Mouse (Mus musculus): ENCODE results near the gene Pknox2.

The Pknox2 gene

DNA sequence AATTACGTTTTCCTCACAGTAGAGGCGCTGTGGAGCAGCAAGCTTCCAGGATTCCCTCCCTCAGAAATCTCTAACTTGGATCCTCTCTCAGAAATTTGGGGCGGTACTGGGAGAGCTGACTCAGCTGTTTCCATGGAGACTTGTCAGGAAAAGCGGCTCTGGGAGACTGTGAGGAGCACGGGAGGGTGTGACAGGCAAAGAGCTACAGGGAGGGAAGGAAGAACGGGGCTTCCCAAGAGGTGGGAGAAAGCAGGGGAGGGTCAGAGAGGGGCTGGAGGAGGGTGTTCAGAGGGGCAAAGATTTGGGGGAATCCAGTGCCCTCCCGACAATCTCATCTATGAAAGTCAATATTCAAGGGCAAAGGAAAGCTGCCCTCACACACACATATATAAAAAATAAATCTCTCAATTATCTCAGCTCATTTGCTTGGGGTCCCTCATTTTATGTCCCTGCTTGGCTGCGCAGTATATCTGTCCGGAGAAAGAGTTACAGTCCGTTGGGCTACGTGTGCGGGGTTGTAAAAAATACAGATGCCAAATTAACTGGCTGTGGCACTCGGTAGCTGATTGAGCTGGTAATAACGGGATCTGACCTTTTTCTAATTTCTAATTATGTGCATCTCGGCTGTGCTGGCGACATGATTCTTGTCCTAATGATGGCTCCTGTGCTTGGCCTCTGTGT lies 213.3 kb downstream of the Pknox2 start:
- no peak for DNase-seq (ENCODE audit: low spot score)

DNA sequence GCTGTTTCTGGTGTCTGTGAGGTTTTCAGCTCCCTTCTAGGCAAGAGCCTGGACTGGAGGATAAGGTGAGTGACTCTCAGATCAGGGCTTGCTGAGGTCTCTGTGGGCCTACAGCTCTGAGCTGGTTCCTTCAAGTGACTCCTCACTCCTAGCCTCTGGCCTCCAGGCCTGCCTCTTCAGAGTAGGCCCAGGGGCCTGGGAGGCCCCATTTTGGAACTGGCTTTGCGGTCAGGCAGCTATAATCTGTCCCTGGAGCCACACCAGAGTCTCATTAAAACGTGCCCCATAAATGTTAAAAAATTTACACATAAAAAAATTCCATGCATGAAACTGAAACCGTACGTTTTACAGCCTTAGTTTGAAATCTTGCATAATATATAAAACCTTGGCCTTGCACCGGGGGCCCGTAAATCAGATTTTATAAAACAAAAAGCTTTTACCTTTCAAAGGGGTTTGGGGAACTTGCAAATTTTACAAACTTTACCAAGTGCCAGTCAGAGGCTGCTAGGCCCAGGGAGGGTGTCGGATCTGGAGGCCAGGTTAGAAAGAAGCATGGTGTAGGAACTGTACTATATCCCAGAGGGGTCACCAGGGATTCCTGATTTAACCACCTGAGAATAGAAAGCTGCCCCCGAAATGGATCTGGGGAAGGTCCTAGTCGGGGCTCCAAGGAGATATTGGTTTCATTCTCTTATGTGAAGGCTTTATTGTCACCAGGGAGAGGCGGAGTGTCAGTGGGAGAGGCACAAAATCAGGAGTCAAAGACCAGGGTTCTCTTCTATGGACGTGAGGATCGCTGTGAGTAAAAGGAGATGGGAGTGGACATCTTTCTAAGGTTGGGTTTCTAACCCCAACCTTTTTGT lies 214.0 kb downstream of the Pknox2 start:
- DNase-seq (ENCODE audit: low spot score) = no peak

DNA sequence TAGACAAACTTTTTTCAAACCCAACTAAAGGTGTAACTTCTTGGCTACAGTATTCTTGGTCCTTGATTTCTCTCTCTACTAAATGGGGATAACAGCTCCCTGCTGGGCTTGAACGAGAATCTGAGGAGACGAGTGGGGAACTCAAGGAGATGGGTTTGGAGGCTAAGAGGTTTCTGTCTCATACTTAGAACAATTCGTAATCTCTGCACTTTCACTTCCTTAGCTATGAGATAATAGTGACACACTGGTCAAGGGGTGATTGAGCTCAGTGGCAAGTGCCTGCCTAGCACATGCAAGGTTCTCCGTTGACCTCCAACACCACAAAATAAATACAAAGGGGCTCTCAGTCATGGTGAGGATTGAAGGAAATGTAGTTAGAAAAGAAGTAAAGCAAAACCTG lies 215.6 kb downstream of the Pknox2 start:
- no peak for DNase-seq (ENCODE audit: low spot score)

DNA sequence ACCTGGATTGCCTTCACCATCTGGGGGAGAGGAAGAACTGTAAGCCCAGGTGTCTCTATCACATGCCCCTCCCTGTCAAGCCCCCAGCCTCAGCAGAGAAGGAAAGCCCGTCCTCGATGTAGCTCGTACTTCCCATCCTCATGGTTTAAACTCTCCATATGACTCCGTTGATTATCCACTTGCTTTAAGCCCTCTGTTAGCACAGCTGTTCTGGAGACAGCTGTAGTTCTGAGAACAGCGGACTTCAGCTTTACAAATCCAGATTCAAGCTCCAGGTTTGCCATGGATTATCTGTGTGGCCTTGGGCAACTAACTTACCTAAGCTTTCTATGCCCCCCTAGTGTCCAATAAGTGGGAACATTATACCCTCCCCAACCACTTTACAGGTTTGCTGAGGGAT lies 223.5 kb downstream of the Pknox2 start:
- DNase-seq (ENCODE audit: low spot score) = no peak

DNA sequence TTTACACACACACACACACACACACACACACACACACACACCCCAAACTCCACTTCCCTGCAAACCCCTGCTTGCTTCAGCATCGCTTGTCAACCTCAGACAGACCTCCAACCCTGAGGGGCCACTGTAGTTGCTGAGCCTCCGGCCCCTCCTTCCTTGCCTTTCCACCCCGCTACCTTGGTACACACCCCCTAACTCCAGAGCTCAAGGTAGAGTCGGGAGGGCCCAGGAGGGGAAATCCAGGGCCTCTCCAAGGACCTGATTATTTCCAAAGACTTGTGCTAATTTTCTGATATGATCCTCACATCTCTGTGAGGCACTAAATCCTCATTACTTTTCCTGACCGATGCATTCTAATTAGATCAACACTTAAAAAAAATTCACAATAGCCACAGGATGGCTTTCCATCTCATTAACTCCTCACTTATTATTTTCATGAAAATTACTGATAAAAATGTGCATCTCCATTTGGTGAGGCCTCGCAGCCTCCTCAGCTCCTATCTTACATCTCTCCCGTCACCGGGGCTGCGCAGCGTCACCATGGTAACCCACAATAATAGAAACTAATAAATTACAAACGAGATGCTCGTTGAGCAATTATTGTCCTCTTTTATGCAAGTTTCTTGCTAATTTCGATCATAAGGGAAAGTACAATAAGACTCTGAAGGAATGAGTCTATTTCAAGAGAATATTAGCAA lies 225.3 kb downstream of the Pknox2 start:
- DNase-seq (ENCODE audit: low spot score) = no peak

DNA sequence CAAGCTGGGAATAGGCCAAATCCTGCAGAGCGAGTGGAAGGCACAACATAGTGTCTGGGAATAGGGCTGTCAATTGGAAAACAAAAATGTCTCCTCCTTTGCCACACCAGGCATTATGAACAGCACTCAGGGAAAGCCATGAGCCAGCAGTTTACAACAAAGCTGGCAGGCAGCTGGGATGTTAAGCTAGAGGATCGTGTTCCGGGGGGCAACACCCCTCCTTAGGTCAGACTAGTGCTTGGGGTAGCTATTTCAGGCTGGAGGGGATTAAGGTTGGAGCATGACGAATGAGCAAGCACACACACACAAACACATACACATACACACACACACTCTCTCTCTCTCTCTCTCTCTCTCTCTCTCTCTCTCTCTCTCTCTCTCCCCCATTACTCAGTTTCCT lies 227.7 kb downstream of the Pknox2 start:
- DNase-seq (ENCODE audit: low spot score) = no peak

DNA sequence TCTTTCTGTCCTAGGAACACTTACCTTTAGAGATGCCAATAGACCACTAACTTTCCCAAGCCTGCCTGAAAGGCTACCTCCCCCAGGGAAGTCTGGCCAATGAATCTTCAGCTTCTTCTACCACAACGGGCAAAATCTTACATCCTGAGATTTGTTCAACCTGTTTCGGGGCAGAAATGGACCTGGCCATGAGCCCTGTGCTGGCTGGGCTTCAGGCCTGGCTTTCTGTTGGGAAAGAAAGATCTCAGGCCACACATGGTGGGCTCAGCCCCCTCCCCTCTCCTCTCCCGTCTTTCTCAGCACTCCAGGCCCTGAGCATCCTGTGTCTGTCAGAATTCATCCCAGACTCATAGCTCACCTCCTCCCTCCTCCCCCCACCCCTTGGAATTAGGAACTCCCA lies 228.6 kb downstream of the Pknox2 start:
- no peak for DNase-seq (ENCODE audit: low spot score)

DNA sequence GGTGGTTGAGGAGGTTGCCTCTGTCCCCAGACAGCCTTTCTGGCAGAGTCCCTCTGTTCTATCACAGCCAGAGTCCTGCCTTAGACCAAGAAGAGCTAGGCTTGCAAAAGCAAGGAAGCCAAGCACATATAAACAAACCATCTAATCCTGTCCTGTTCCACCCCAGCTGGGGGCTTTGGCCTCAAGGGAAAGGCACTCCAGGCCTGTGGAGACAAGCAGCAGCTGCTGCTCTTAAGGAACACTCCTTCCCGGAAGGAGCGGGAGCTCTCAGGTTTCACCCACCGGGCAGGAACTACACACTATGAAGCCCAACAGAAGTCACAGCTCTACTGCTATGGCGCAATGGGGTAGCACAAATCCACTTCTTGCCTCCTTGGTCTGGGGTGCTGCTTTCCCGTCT lies 230.3 kb downstream of the Pknox2 start:
- DNase-seq (ENCODE audit: low spot score) = no peak

DNA sequence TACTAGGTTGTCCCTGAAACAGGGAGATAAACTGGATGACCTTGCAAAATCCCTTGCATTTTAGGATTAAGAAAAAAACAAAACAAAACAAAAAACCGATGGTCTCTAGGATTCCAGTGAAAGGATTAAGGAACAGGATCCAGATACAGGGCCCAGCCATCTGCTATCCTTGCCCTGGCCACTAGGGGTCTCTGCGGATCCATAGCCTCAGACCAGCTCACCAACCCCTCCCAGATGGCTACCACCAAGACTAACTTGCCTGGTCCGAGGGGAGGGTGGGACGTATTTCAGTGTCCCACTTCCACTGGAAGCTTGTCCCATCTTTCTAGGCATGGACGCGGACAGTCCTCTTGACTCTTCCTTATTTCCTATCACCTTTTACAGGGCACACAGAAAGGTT lies 230.8 kb downstream of the Pknox2 start:
- peak; percentile 40 for DNase-seq (ENCODE audit: low spot score)

DNA sequence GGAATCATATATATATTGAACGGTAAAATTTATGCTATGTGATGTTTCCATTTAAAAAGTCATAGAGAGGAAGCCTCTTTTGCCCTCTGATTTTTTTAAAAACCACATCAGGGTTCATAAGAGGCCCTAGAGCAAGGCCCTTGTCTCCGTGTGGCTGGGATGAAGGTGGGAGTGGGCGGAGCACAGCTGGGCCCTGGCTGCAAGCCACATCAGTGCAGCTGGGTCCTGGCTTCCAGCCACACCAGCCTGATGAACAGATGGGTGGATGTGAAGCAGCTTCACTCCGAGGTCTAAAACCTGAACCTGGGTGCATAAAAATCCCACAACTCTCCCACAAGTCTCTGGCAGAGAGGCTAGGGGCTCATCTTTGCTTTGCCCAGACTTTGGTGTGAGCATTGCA lies 241.8 kb downstream of the Pknox2 start:
- no peak for DNase-seq (ENCODE audit: low spot score)

DNA sequence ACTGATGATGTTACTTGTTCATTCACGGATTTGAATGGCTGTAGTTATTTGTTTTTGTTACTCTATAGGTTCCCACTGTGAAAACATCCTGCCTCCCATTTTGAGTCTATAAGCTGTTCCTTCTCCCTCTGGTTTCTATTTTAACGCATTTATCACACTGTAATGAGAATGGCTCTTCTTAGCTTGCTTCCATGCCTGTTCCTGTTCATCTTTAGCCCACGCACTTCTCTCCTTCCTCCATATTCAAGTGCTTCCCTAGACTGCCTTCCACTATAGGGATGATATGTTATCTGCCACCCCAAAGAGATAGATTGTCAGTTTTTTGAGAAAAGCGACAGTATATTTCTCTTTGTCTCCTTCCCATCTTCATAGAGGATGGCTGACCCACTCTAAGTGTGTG lies 246.7 kb downstream of the Pknox2 start:
- DNase-seq (ENCODE audit: low spot score) = no peak

DNA sequence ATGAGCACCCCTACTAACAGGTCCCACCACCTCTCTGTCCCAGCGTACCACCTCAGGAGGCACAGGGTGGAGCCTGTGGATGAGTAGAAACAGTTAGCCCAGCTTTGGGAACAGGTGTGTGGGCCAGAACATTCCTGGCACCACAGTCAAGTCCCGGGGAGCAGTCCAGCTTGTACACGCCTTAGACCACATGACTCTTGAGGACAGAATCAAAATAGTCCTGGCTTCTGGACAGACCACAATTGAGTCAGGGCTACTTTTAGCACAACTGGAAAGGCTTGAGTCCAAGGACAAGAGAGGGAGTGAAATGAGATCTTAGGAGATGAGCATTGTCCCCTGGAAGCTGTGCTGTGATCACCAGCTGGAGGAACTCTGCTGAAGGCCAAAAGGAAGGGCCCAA lies 248.6 kb downstream of the Pknox2 start:
- DNase-seq (ENCODE audit: low spot score) = no peak

DNA sequence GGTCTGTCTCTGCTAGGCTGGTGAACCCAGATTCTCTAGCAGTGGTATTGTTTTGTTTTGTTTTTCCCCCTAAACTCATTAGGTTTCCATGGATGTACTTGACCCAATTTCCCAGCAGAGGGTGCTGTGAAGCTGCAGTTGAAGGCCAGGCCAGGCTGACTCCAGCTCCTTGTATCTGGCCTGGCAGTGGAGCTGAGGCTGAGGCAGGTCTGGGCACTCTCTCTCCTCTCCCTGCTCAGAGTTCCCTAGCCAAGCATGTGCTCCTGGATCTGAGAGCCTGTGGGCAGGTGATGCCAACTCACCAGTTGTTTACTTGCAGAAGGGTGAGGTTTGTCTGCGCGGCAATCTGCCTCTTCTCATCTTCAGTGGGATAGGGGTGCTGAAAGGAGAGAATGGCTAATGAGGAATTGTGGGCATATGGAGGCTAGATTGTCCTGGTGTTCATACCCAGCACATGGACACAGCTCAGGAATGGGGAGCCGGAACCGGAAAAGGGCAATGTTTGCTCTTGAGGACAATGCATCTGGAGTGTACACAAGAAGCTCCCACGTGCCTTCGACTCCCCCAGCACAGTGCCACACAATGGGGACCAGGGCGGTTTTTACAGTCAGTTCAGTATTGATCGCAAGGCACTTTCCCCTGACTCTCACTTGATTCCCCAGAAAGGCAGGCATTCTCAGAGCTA lies 252.1 kb downstream of the Pknox2 start:
- DNase-seq (ENCODE audit: low spot score) = no peak

DNA sequence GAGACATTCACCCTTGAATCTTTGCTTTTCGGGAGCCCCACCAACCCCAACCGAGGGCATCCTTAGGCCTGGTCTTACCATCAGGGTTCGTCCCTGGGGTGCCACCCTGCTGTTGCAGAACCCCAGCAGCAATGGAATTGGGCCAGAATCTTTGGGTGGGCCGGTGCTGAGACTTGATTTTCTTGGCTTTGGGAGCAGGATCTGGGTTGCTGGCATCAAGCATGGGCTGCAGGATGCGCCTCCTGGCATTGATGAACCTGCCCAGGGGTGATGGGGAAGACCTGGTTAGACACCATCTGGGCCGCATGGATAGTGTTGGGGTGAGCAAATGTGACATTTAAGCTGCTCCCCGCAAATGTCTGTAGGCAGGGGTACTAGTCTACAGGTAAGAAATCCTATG lies 253.0 kb downstream of the Pknox2 start:
- no peak for DNase-seq (ENCODE audit: low spot score)

DNA sequence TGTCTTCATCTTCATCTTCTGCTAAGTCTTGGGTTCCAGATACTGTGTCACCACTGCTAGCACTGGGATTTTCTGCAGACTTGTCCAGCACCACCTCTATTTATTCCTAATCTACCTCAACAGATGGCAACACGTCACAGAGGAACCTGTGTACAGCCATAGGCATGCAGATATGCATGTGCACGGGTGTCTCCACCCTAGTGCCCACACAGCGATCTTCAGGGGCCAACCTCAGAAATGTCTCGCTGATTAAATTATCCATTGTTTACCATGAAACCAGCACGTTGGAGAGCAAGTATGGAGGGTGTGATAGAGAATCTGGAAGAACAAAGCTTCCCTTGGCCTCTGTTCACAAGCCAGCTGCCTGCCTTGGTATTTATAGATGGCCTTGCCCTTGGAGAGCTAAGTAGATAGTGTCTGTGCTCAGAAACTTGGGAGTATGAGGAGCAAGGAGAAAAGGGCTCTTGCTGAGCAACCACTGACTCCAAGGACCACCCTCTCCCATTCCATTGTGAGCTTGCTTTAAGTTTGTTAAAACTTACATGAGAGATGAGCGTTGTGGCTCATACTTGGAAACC lies 253.7 kb downstream of the Pknox2 start:
- no peak for DNase-seq (ENCODE audit: low spot score)

DNA sequence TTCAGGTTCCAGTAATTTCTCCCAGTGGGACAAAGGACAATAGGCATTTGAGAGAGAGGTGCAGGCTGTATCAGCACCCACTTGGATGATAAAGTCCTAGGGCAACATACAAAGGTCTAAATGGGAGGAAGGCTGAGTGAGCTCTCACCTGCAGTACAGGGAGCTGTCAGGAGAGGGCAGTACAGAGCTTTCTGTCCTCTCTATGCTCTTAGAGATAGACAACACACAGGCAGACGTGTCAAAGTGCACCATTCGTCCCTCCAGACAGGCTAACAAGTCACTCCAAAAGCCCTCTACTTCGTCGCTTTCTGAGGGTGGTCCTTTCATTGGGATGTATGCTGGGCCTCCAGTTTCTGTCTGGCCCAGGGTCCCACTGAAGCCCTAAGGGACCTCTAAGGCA lies 256.7 kb downstream of the Pknox2 start:
- DNase-seq (ENCODE audit: low spot score) = no peak

DNA sequence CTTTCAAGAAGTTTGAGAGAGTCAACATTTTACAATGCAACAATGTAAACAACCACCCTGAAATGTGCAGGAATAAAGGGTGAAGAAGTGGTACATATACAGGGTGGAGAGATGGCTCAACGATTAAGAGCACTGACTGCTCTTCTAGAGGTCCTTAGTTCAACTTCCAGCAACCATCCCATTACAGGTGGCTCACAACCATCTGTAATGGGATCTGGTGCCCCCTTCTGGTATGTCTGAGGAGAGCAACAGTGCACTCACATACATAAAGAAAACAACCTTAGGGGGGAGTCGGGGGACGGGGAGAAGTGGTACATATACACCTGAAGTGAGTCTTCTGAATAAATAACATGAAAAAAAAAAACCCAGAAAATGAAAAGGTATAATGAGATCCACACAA lies 262.0 kb downstream of the Pknox2 start:
- no peak for DNase-seq (ENCODE audit: low spot score)

DNA sequence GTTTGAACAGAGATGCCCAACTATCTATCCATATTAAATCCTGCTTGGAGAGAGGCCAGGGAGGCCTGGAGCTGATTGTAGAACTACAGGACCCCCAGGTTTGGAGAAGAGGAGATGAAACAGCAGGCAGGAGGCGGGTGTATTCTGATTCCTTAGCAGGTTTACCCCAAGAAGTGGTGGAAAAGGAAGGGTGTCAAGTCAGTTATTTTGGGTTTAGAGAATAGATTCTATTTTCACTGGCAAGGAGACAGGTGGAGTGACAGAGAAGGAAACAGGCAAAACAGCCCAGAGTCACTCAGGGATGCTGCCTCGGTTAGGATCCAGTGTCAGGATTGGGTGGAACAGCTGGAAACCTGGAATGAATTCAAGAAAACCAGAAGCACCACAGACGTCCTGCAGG lies 263.6 kb downstream of the Pknox2 start:
- no peak for DNase-seq (ENCODE audit: low spot score)

DNA sequence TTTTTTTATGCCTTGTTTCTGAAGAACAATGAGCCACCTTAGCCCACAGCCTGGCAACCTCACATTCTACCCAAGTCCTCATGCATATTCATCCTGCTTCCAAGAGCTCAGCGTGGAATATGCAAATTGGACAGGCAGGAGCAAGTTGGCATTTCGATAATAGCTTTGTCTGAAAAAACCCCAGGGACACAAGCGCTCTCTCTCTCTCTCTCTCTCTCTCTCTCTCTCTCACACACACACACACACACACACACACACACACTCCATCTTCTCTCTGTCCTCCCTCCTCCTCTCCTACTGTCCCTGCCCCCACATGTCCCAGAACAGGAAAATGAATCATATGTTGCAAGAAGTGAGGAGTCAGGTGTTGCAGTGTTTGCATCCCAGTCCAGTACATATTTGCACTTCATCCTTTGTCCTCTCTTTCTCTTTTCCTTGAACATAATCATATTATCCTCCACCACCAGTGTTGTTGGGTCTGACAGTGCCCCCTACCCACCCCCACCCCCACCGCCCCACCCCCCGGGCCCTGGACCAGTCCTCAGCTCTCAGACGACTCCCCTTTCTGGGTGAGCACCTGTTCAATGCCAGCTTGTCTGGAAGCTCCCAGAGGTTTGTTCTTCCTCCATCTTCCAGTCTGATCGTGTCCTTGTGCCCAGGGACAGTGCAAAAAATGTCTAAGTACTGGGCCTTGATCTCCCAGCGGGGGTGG lies 265.0 kb downstream of the Pknox2 start:
- DNase-seq (ENCODE audit: low spot score) = no peak

DNA sequence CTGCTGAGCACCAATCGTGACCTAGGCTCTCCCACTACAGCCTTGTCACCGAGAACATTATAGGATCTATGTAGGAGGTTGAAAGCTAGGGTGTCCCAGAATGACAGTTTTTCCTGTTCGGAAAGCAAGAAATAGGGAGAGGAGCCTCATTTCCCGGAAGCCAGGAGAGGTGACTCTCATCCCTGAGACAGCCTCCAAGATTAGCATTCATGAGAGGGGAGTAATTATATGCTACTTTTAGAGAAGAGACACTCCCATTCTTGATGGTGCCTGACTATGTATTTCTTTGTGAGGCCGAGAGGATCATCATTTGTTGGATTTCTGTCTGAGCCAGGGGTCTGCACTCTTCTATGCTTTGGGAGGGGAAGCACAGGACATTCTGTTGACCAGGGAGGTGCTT lies 265.6 kb downstream of the Pknox2 start:
- no peak for DNase-seq (ENCODE audit: low spot score)

DNA sequence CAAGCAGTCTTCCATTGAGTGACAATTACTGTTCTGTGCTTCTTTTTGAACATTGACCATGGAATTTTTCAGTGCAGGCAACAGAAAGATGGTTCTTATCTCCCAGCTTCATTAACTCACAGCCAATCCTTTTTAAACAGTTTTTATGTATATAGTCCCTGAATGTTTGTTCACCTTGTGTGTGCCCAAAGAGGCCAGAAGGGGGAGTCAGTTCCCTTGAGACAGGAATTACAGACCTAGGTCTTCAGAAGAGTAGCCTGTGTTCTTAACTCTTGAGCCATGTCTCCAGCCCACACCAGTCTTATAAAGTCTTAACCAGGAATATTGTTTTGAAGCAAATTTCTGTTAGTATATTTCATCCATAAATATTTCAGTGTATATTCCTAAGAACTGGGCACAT lies 270.4 kb downstream of the Pknox2 start:
- DNase-seq (ENCODE audit: low spot score) = no peak

DNA sequence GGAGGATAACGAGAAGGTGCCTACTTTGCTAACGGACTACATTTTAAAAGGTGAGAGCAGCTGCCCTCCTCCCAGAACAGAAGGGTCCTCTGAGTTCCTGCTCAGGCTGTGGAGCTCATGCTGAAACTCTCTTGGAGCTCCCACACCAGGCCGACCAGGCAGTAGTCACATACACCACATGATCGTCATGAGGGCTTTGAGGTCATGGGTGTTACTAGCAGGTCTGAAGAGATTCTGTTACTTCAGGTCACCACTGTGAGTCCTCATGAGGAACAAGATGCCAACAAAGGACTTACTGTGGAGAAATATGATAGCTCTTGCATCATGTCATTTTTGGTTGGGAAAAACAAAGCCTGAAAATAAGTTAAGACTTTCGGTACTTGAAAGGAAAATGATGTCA lies 270.9 kb downstream of the Pknox2 start:
- no peak for DNase-seq (ENCODE audit: low spot score)
